Mouse (Mus musculus): ENCODE results near the gene Hdac9.

Gene Hdac9

GRCm38 (mm10) chr12:34579220-34579619 lies 337.7 kb downstream of the Hdac9 start:
- DNase-seq: no peak

DNA sequence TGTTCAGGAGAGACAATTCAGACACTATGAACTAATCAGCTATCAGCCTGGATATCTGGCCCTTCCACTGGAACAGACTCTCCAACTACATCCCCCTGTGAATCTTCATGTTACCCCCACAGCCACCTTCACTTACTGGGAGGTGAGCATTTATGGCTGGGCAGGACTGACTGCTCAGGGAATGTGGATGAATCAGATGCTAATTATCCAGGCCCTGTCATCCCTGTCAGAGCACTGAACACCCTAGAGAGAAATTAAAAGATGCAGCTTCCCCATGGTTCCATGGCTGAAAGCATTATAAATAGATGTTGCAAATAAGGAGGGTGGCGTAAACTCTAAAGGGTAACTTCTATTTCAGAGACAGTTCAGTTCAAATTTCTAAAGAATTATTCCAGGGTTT lies 345.8 kb downstream of the Hdac9 start:
- no peak for DNase-seq

DNA sequence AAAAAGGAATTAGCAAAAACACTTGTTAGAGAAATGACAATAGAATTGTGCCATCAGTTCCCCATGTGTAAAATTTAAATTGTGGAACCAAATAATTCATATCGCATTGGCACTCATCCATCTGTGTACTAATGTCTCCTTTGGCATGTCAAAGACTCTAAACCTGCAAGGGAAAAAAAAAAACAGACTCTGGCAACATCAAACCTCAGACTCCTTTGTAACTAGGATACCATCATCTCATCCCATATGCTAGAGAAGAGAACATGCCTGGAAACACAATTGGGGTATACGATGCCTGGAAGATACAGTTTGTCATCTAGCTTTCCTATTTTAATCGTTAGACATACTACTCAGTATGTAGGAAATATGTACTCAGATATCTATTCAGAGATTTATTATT lies 347.4 kb downstream of the Hdac9 start:
- DNase-seq: no peak

DNA sequence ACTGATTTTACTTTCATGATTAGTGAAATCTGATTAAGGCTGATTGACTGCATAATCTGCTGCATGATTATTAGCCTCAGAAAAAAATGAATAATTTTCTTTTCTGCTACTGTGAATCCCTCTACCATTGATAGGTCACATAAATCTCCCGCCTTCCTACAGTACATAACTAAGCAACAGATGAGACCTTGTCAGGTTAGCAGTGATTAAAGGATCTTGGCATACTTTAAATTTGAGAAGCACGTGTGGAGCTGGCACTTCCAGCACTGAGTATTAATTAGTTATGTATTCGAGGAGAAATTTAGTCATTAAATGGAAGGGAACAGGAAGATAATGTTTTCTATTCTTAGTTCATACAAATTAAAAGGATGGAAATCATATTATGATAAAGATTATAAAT lies 347.8 kb downstream of the Hdac9 start:
- DNase-seq: no peak

DNA sequence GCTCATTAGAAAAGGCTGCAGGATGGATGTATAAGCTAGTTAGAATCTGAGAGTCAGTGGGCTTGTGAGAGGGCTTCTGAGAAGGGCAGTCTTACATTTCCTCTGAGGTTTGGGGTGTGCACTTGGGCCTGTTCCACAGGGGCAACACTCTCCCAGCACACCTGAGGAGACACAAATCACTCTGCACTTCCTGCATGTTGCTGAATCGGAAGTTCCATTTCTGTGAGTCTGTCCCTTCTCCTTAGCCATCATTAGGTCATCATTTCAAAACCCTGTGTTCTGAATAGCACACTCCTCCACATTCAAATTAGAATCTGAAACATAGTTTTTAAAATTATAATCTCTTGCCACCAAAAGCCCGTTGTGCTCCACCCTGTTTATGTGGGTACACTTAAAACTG lies 354.6 kb downstream of the Hdac9 start:
- DNase-seq: no peak

- no peak for DNase-seq
These were observed 357.9 kb downstream of the Hdac9 start for GRCm38 (mm10) chr12:34559001-34559400.

DNA sequence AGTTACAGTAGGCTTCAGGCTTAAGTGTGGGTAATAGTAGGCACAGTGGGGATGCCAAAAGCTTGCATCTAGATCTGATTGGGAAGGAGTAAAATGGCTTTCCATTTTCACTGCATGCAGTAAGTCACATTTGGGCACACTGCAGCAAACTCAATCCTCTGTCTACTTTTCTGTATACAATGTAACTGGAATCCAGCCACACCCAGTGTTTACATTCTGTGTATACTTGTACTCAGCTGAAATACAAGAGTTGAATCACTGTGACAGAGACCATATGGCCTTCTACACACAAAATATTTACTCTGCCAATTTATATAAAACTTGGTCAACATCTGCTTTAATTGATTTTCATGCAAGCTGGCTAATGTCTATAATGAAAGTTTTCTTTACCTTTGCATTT lies 362.1 kb downstream of the Hdac9 start:
- no peak for DNase-seq

GRCm38 (mm10) chr12:34550268-34550667 lies 366.6 kb downstream of the Hdac9 start:
- DNase-seq: no peak

GRCm38 (mm10) chr12:34529165-34529545 lies 387.7 kb downstream of the Hdac9 start:
- no peak for DNase-seq

DNA sequence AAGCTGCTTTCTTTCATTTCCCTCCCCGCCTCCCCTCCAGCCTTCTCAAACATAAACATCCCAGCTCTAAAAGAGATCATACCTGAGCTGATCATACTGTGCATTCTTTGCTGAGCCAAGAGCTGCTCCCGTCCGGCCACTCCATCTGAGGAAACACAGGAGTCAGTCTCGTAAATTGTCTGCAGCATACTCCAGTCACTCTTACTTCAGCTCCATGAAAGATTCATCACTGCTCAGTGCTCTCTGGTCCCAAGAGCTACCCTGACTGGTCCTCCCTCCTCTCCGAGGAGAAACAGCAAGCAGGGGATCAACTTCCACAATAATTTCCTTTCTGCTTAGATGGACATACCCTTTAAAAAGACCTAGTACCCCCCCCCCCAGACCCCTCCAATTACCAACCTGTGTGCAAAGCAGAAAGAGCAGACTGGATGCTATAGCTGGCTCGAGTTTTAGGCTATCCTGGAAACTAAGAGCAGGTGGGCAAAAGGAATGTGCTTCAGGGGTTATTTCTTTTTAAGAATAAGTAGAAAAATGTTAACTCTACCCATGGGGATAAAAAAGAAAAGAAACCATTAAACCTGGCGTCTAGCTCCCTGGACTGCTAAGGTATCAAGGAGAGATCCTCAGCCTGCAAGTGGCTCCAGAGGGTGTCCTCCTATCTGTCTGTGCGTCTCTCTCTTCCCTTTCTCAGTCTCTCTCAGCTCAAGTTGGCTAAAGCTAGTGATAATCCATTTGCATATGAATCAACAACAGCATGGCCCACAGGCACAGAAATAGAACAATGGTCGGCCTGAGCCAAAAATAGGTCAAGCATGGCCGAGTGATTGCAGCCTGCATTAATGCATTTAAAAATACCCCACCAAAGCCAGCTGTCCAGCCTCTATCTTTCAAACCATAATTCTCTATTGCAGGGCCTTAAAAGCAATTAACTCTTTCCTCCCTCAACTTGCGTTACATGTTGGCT lies 388.4 kb downstream of the Hdac9 start:
- no peak for DNase-seq

GRCm38 (mm10) chr12:34527761-34528160 lies 389.1 kb downstream of the Hdac9 start:
- no peak for DNase-seq

- no peak for DNase-seq
These were observed 395.4 kb downstream of the Hdac9 start for GRCm38 (mm10) chr12:34521468-34521867.

- DNase-seq: no peak
These were observed 399.9 kb downstream of the Hdac9 start for GRCm38 (mm10) chr12:34516769-34517562.

- DNase-seq: no peak
These were observed 410.6 kb downstream of the Hdac9 start for GRCm38 (mm10) chr12:34506345-34506744.

DNA sequence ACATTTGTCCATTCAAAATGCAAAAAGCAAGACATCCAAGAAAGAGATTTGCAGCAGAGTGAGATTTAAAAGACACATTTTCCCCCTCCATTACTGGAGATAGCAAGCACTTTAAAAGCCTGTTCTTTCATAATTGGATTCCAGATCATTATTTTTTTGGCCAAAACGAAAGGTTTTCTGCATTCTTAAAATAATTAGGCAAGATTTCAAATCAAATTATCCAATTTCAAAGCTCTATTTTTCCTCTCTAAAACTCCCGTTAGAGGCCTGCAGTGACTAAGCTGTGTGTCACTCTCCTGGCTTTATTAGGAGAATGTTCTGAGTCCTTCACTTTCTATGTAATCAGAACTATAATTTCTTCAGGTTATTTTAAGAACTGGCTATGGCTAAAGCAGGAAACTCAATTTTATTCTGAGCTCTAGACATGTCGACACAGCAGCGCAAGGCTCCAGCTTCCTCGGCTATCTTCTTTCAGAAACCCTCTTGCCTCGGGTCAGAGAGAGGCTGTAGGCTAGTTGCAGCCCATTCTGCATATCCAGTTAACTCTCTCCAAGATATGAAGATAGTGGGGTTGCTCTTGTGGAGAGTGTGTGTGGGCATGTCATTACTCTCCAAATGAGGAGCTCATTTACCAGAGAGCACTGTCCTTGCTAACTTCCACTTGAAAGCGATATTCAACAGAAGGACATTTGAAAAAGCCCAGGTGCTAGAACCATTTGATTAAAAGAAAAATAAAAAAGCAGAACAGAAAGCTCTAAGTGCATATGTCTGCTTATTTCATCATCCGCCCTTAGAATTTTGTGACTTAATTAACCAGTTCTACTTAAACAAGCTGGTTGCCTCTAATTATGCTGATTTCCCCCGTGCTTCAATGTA lies 417.9 kb downstream of the Hdac9 start:
- DNase-seq: no peak

GRCm38 (mm10) chr12:34498331-34498730 lies 418.6 kb downstream of the Hdac9 start:
- DNase-seq: no peak

DNA sequence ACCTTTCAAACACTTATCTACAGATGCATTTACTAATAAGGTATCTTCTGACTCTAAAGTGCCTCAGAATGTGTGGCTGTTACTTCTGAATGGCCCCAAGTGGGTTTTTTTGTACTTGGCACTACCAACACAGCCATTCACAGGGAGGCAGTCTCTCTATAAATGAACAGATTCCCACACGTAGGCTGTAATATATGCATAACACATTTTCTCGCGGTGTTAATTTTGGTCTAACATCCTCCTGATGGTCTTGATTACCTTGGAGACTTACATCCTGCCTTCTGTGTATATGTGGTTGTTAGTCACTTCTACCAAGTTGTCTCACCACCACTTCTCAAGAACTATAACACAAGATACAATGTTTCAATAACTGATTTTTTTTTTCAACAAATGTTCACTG lies 419.2 kb downstream of the Hdac9 start:
- no peak for DNase-seq

DNA sequence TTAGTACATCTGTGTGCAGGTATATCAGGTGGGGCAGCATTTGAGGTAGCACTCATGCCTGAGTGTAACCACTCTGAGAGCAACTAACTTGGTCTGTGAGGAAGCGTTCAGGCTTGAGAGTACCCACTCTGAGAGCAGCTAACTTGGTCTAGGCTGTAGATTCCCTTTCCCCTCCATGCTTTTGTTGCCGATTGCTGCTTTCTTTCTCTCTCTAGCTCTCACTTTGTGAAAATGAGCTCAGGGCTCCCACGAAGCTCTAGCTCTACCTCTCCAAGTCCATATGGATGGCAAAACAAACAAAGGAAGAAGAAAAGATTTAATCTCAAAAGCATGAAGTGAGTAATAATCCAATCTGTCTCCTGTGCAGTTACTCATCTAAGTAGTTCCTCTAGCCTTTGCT lies 421.0 kb downstream of the Hdac9 start:
- DNase-seq: no peak

DNA sequence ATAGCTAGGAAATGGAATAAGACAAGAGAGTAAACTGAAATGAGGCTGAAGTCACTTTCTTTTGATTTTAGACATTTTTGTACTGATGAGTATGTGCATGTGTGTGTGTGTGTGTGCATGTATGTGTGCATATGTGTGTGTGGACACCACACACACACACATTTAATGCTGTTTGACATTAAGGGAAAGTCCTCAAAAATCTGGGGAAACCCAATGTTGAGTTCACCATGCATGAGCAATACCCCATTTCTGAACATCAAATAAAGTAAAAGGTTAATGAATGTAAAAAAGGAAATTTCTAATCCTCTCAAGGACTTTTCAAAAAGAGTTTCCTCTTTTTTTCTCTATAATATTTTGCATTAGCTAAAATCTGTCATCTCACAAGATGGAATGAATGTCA lies 427.3 kb downstream of the Hdac9 start:
- DNase-seq: no peak

DNA sequence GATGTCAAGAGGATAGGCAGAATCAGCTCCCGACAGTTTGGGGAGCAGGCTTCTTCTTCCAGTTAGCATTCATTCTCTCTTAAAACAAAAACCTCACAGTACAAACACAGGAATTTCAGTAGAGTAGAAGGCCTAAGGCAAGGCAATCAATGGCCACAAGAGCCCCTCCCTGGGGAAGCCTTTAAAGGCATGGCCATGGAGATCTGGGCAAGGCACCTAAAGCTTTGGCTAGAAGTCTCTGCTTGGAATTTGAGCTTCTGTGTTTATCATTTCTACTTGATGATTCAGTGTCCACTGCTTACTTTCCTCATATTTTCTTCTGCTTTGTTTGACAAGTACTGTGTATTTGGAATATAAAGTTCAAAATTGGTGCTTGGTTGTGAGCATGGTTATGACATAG lies 429.2 kb downstream of the Hdac9 start:
- DNase-seq: no peak

GRCm38 (mm10) chr12:34487021-34487420 lies 429.9 kb downstream of the Hdac9 start:
- no peak for DNase-seq

DNA sequence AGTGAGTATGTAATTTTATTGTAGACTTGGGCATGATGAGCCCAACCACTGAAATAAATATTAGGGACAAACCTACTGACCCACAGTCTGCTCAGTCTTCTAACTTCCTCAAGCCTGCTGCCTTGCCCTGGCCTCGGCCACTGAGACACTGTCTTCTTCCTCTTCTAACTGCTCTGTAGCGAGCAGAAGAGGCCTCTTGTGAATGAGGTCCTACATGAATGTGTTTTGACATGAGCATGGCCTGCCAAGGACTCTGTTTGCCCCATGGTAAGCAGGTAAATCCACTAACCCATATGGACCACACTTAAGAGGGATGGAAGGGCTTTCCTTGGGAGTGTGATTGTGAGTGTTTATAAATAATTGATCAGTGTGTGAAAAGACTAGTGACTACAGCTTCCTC lies 430.9 kb downstream of the Hdac9 start:
- DNase-seq: no peak

DNA sequence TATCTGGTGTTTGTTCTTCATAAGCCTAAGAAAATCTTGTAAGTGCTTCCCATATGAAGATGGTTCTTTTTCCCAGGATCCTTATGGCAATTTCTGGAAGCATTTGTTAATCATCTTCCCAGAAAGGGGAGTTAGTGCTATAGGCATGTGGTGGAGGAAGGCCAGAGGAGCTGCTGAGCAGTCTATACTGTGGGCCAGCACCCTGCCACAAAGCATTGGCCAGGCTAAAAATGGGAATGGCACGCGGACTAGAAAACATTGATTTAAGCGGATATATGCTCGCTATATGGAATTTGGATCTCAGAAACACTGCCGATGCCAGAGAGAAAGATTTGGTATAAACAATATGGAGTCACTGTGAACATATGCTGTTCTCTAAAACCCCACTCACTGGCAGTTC lies 435.2 kb downstream of the Hdac9 start:
- DNase-seq: no peak

Measured in lung, postnatal 14 days (tissue).